Comparison of ENCODE assay signal across 22 mouse cellular contexts in genomic region chr10:63781948-63782347, GRCm38 (mm10).
DNase-seq lines count a peak whose midpoint lies in the region; ATAC-seq and TF ChIP-seq lines count a peak whose summit lies in the region.
"Had no signal": no experiment of that assay in that cellular context is flagged by ENCODE, and none has a peak within 500 bp of the region (broad histone marks: within the 10 kb centered on the region; RNA-seq: fewer than 3 reads in every experiment).

No protein-coding gene starts in this region.

- TF ChIP-seq CTCF in brain, embryonic 14.5 days (IDR thresholded peaks at IDR 0.05; ENCODE audit: borderline replicate concordance, extremely low read depth, insufficient read depth, insufficient read length) = no peak
- TF ChIP-seq CTCF in hindbrain, postnatal 0 days (IDR thresholded peaks at IDR 0.05; ENCODE audit: low read depth) = no peak

- no peak overlapping the region for H3K9ac ChIP-seq in limb, embryonic 14.5 days (ENCODE audit: low read depth, low read length, severe bottlenecking)
- no peak overlapping the region for H3K9ac ChIP-seq in hindbrain, postnatal 0 days (replicated peaks; ENCODE audit: low read length)
- H3K9ac ChIP-seq in kidney, embryonic 15.5 days = no peak overlapping the region
- H3K9ac ChIP-seq: embryonic facial prominence, embryonic 12.5 days; hindbrain, embryonic 15.5 days; limb, embryonic 15.5 days; liver, postnatal 0 days; stomach, embryonic 15.5 days had no signal

- no peak overlapping the region for H3K4me2 ChIP-seq in limb, embryonic 14.5 days (replicated peaks; ENCODE audit: low read depth, low read length, severe bottlenecking)
- no peak overlapping the region for H3K4me2 ChIP-seq in hindbrain, postnatal 0 days (ENCODE audit: low read depth, low read length)
- H3K4me2 ChIP-seq in kidney, embryonic 15.5 days = no peak overlapping the region
- H3K4me2 ChIP-seq: embryonic facial prominence, embryonic 12.5 days; hindbrain, embryonic 15.5 days; limb, embryonic 15.5 days; midbrain, embryonic 11.5 days; stomach, embryonic 15.5 days had no signal

- no peak for ATAC-seq in limb, embryonic 14.5 days (ENCODE audit: low FRiP score, low read depth)
- no peak for ATAC-seq in hindbrain, postnatal 0 days
- ATAC-seq in kidney, embryonic 15.5 days (replicated peaks; ENCODE audit: low FRiP score) = no peak
- ATAC-seq: activated CD4-positive, CD25-positive, alpha-beta regulatory T cell, adult 4 months; liver, postnatal 0 days; Patski had no signal

- no peak overlapping the region for H3K27ac ChIP-seq in limb, embryonic 14.5 days (replicated peaks; ENCODE audit: low read depth, low read length)
- no peak overlapping the region for H3K27ac ChIP-seq in limb, embryonic 10.5 days
- no peak overlapping the region for H3K27ac ChIP-seq in hindbrain, postnatal 0 days
- H3K27ac ChIP-seq in kidney, embryonic 15.5 days = no peak overlapping the region
- H3K27ac ChIP-seq: embryonic facial prominence, embryonic 12.5 days; hindbrain, embryonic 15.5 days; limb, embryonic 15.5 days; stomach, embryonic 15.5 days had no signal

- no peaks in the 10 kb centered on the region for H3K9me3 ChIP-seq in limb, embryonic 14.5 days (ENCODE audit: control insufficient read depth, low read length)
- no peaks in the 10 kb centered on the region for H3K9me3 ChIP-seq in limb, embryonic 10.5 days (replicated peaks)
- no peaks in the 10 kb centered on the region for H3K9me3 ChIP-seq in hindbrain, postnatal 0 days (ENCODE audit: low read length)
- no peaks in the 10 kb centered on the region for H3K9me3 ChIP-seq in kidney, embryonic 15.5 days (replicated peaks)
- H3K9me3 ChIP-seq: embryonic facial prominence, embryonic 12.5 days; hindbrain, embryonic 15.5 days; limb, embryonic 15.5 days; stomach, embryonic 15.5 days had no signal

- no peaks in the 10 kb centered on the region for H3K27me3 ChIP-seq in limb, embryonic 14.5 days (ENCODE audit: control insufficient read depth, insufficient read depth, low read length)
- no peaks in the 10 kb centered on the region for H3K27me3 ChIP-seq in limb, embryonic 10.5 days (ENCODE audit: low read depth, poor library complexity, severe bottlenecking)
- no peaks in the 10 kb centered on the region for H3K27me3 ChIP-seq in hindbrain, postnatal 0 days (ENCODE audit: insufficient read depth, low read length)
- no peaks in the 10 kb centered on the region for H3K27me3 ChIP-seq in kidney, embryonic 15.5 days
- H3K27me3 ChIP-seq: embryonic facial prominence, embryonic 12.5 days; hindbrain, embryonic 15.5 days; limb, embryonic 15.5 days; Patski; stomach, embryonic 15.5 days had no signal

- TF ChIP-seq POLR2A in limb, embryonic 14.5 days (IDR thresholded peaks at IDR 0.05; ENCODE audit: borderline replicate concordance, extremely low read depth, insufficient read depth, insufficient read length) = no peak
- no peak for TF ChIP-seq POLR2A in brain, embryonic 14.5 days (IDR thresholded peaks at IDR 0.05; ENCODE audit: borderline replicate concordance, extremely low read depth, insufficient read depth, insufficient read length, poor library complexity, severe bottlenecking)

- no peak overlapping the region for H3K4me3 ChIP-seq in limb, embryonic 14.5 days (replicated peaks; ENCODE audit: low read length)
- H3K4me3 ChIP-seq in limb, embryonic 10.5 days = no peak overlapping the region
- H3K4me3 ChIP-seq in hindbrain, postnatal 0 days (ENCODE audit: low read length) = no peak overlapping the region
- no peak overlapping the region for H3K4me3 ChIP-seq in kidney, embryonic 15.5 days (replicated peaks)
- H3K4me3 ChIP-seq: embryonic facial prominence, embryonic 12.5 days; hindbrain, embryonic 15.5 days; limb, embryonic 15.5 days; stomach, embryonic 15.5 days had no signal

- no peaks in the 10 kb centered on the region for H3K36me3 ChIP-seq in limb, embryonic 14.5 days (ENCODE audit: control insufficient read depth, insufficient read depth, low read length)
- no peaks in the 10 kb centered on the region for H3K36me3 ChIP-seq in limb, embryonic 10.5 days
- no peaks in the 10 kb centered on the region for H3K36me3 ChIP-seq in hindbrain, postnatal 0 days (ENCODE audit: insufficient read depth, low read length)
- H3K36me3 ChIP-seq in kidney, embryonic 15.5 days = no peaks in the 10 kb centered on the region
- H3K36me3 ChIP-seq: embryonic facial prominence, embryonic 12.5 days; hindbrain, embryonic 15.5 days; limb, embryonic 15.5 days; stomach, embryonic 15.5 days had no signal

- DNase-seq in adrenal gland, postnatal 14 days = peak; percentile 40
- no peak for DNase-seq in adrenal gland, postnatal 4 days (ENCODE audit: low spot score in 2 of 2)
- DNase-seq in limb, embryonic 14.5 days (ENCODE audit: low spot score) = peak; percentile 28
- DNase-seq in limb, embryonic 10.5 days (ENCODE audit: low spot score) = no peak
- peak; percentile 34 for DNase-seq in brain, embryonic 14.5 days (ENCODE audit: low read depth)
- peak; percentile 20 for DNase-seq in hindbrain, postnatal 0 days (ENCODE audit: low spot score)
- DNase-seq in kidney, postnatal 25 days = no peak
- DNase-seq: B cell, adult 2 months; cerebellum, adult 8-10 months; gastrocnemius, postnatal 14 days; kidney, adult 11 months; kidney, postnatal 14 days; liver, postnatal 0 days; lung, postnatal 36 days had no signal

- H3K4me1 ChIP-seq in limb, embryonic 14.5 days (ENCODE audit: control insufficient read depth, insufficient read depth, low read length) = no peaks in the 10 kb centered on the region
- no peaks in the 10 kb centered on the region for H3K4me1 ChIP-seq in limb, embryonic 10.5 days
- no peaks in the 10 kb centered on the region for H3K4me1 ChIP-seq in hindbrain, postnatal 0 days (ENCODE audit: insufficient read depth, low read length)
- H3K4me1 ChIP-seq in kidney, embryonic 15.5 days = no peaks in the 10 kb centered on the region
- H3K4me1 ChIP-seq: embryonic facial prominence, embryonic 12.5 days; hindbrain, embryonic 15.5 days; limb, embryonic 15.5 days; stomach, embryonic 15.5 days had no signal

- 59% methylated on average over 6 of the region's 6 CpGs for WGBS in limb, embryonic 14.5 days
- WGBS in limb, embryonic 10.5 days = 66% methylated on average over 6 of the region's 6 CpGs
- 50% methylated on average over 6 of the region's 6 CpGs for WGBS in hindbrain, postnatal 0 days
- 68% methylated on average over 6 of the region's 6 CpGs for WGBS in kidney, embryonic 15.5 days

Comparison
In these comparisons a context has a peak if more than half of its experiments do, and no peak if none do; other contexts are left out.
1. DNase-seq: peak in adrenal gland, postnatal 14 days (single experiment), limb, embryonic 14.5 days (single experiment), brain, embryonic 14.5 days (single experiment) and hindbrain, postnatal 0 days (single experiment); none in adrenal gland, postnatal 4 days (0 of 2), limb, embryonic 10.5 days (single experiment) and kidney, postnatal 25 days (0 of 2).